Mouse (Mus musculus) adrenal gland, postnatal 4 days (tissue): ENCODE results near the gene Ankrd33b. TPM values are rescaled to one million over a fixed set of nuclear protein-coding genes. Genes with fewer than 3 reads are reported as not detected.

Source experiments
- DNase-seq, 2 experiments: peaks; one replicate each; pipeline ENCODE4 v3.0.0; 2021 to 2022; ENCODE audit warnings: low spot score in 2 of 2, mixed read lengths in 2 of 2
- long read RNA-seq, 2 experiments: library from polyadenylated mRNA; stranded (forward); transcript quantifications; one replicate each; pipeline ENCODE4 v2.0.0; 2021
- total RNA-seq, 2 experiments: library from RNA; stranded (reverse); gene quantifications; 2 replicates each; pipeline ENCODE4 v1.2.3; 2021

The Ankrd33b gene
- total RNA-seq: 1 to 10 TPM; 2.1 to 5.5 TPM
- long read RNA-seq, experiment 1, partial matches to known transcripts: 0 of 2 reads
- long read RNA-seq, experiment 1, other reads (novel, unspliced or antisense): 2 of 2 reads
- long read RNA-seq, experiment 2, full-length matches to known transcripts: 3 of 5 reads
- long read RNA-seq, experiment 2, partial matches to known transcripts: 0 of 5 reads
- long read RNA-seq, experiment 2, other reads (novel, unspliced or antisense): 2 of 5 reads

GRCm38 (mm10) chr15:31367481-31368200, at the start of gene Ankrd33b:
TSS of gene Ankrd33b (minus strand) at chr15:31367726.
- no peak for DNase-seq

GRCm38 (mm10) chr15:31415181-31415580, 47.7 kb upstream of the Ankrd33b start:
- DNase-seq: no peak

GRCm38 (mm10) chr15:31414179-31414898, 46.8 kb upstream of the Ankrd33b start:
- DNase-seq: no peak

GRCm38 (mm10) chr15:31413662-31414061, 46.1 kb upstream of the Ankrd33b start:
- no peak for DNase-seq

DNA sequence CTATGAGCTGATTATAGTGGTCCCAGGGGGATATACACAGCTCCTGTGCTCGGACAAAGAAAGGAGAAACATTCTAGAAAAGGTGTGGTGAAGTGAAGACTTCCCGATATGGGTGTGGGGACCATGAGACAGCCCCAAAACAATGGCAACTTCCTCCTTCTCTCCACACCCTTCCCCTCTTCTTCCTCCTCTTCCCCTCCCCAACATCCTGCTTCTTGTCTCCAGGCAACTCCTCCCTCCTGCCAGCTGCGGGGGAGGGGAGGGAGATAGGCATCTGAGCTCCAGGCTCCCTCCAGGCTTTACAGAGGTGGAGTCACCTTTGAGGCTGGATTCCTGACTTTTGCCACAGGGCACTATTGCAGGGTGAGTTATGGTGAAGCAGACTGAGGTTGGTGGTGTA, 45.4 kb upstream of the Ankrd33b start:
- DNase-seq: no peak

- DNase-seq: no peak
These were observed 44.9 kb upstream of the Ankrd33b start for GRCm38 (mm10) chr15:31412436-31412835.

DNA sequence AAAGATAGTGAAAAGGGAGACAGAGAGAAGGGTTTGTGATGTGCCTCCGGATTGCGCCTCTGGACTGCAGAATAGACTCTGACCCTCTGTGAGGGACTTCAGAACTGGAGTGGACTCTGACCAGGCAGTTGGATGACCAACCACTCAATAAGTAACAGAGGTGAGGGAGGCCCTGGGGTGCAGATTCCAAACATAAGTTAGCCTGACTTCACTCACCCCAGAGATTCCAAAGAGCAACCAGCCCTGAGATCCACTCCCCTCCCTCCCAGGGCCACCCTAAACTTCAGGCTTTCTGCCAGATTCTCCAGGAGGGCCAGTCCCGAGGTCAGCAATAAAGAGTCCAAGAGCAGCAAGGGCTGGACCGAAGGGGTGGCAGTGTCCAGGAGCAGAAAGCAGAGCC, 40.0 kb upstream of the Ankrd33b start:
- no peak for DNase-seq

GRCm38 (mm10) chr15:31406881-31407280, 39.4 kb upstream of the Ankrd33b start:
- no peak for DNase-seq

DNA sequence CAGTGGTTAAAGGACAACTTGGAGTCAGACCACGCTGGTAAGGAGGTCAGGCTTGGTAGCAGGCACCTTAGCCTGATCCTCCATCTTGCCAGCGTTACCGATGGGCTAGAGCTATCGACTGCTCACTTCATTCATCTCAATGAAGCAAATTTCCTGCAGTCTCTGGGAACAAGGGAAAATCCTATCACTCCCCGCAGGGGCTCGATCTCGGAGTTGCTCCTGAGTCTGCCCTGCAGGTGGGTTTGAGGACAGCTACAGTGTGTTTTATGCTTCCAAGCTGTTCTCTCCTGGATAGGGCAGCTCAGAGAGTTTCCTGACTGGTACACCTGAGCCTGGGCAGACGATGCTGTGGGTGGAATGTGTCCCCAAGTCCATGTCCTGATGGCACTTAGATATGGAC, 36.8 kb upstream of the Ankrd33b start:
- no peak for DNase-seq

DNA sequence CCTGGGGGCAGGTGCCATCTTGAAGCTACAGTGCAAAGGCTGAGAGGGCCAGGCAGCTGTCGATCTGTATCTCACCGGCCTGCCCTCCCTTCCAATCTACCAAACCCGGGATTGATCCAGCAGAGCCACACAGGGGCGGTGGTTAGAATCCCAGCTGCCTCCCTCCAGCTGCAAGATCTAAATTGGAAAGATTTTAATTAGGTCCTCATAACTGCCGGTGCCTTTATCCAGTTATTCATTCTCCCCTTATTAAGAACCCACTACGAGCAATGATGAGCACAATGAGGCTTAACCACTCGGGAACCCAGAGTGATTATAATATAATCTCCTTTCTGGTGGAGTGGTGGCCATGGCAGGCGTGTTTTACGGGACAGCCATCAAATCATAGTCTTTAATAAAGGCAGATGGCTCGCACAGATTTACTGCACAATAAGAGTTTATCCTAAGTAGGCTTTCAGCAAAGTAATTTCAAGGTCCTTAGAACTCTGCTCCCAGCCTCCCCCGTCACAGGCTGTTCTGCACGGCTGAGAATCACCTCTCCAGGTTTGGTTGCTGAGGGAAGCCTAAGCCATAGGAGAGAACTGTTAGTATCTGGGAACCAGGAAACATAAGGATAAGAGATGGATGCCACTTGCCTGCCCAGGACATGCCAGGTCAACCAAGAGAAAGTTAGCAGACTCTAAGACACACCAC, 34.8 kb upstream of the Ankrd33b start:
- DNase-seq: no peak

DNA sequence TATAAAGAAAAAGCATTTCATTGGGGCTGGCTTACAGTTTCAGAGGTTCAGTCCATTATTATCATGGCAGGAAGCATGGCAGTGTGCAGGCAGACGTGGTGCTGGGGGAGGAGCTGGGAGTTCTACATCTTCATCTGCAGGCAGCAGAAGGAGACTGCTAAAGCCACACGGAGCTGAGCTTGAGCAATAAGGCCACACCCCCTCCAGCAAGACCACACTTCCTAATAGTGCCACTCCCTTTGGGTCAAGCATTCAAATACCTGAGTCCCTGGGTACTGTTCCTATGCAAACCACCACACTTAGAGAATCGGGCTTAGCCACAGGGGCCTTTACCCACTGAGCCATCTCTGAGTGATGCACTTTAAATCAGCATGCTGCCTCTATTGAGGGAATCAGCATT, 33.4 kb upstream of the Ankrd33b start:
- DNase-seq: no peak

GRCm38 (mm10) chr15:31398769-31399168, 31.2 kb upstream of the Ankrd33b start:
- DNase-seq: no peak

GRCm38 (mm10) chr15:31397379-31397778, 29.9 kb upstream of the Ankrd33b start:
- DNase-seq: no peak

GRCm38 (mm10) chr15:31396755-31397154, 29.2 kb upstream of the Ankrd33b start:
- DNase-seq: no peak

GRCm38 (mm10) chr15:31395986-31396385, 28.5 kb upstream of the Ankrd33b start:
- DNase-seq: no peak

GRCm38 (mm10) chr15:31393402-31393801, 25.9 kb upstream of the Ankrd33b start:
- no peak for DNase-seq

- no peak for DNase-seq
These were observed 25.2 kb upstream of the Ankrd33b start for GRCm38 (mm10) chr15:31392705-31393104.

DNA sequence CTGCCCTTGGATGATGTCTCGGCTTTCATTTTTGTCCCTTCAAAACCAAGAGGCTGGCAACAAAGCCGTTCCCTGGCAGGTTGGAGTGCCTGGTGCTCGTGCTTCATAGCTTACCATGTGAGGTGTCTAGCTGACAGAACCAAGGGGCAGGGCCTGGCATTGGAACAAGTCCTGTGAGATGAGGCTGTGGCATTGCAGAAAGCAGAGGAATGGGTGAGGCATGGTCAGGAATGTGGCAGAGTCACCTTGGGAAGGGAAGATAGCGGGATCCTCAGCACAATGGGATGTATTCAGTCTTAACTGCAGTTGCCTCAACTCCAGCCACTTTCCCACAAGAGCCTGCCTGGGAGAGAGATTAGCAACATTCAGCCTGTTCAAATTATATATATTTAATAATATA, 24.6 kb upstream of the Ankrd33b start:
- no peak for DNase-seq

- no peak for DNase-seq
These were observed 14.5 kb upstream of the Ankrd33b start for GRCm38 (mm10) chr15:31381936-31382468.

GRCm38 (mm10) chr15:31379471-31379870, 11.9 kb upstream of the Ankrd33b start:
- no peak for DNase-seq

GRCm38 (mm10) chr15:31375212-31375611, 7.7 kb upstream of the Ankrd33b start:
- no peak for DNase-seq
